Mouse (Mus musculus) lung, adult 2 months (tissue): ENCODE measurements around the gene Foxd2.

ENCODE experiments used
- CTCF ChIP-seq: fragments of 200-500 bp; IDR thresholded peaks from 2 replicates; pipeline ENCODE4 v1.5.1; 2011; ENCODE audit warnings: mild to moderate bottlenecking, low read length, control low read depth; ENCODE audit not compliant: insufficient read depth
- POLR2A ChIP-seq: fragments of 200-500 bp; IDR thresholded peaks from 2 replicates; pipeline ENCODE4 v1.6.1; 2011; ENCODE audit warnings: low read depth, mild to moderate bottlenecking, control low read depth, low read length, borderline replicate concordance; ENCODE audit errors: extremely low read depth

DNA sequence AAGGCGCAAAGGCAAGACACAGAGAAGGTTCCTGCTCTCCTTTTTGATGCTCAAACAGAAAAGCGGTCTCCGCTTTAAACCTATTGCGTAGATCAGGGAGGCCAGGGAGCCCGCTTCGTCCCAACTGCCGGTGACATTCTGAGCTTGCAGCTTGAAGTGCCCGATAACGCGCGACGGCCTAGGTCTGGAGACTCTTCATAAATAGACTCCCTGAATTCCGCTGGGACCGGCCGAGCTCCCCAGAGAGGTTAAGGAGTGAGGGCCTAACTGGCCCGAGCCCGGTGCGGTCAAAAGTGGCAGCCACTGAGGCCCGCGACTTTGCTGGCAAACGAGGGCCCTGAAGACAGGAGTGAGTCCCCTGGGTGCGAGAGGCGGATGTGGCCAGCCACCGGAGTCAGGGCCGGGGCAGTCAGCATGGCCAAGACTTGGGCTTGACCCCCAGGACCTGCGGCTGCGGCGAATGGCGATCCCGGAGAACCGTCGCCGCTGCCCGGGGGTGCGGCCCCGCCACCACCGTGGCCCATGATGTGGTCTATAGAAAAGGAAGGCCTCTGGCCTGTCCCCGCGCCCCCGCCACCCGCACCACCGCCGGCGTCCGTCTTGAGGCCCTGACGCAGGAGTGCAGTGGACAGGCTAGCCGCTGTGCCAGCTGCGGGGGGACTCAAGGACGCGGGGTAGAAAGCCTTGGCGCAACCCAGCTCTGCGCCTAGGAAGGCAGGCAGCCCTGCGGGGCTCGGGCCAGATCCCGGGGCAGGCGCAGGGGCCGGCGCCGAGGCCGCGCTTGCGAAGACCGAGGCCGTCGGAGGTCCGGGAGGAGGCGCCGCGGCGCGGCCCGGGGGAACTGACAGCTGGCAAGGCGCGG, 1.4 kb downstream of the Foxd2 start:
- TF ChIP-seq CTCF: no peak
- no peak for TF ChIP-seq POLR2A
